Mouse (Mus musculus) hematopoietic stem cell, adult 5-6 weeks (primary cell): ENCODE data around the gene Orc4. TPM values are rescaled to one million over a fixed set of nuclear protein-coding genes. Genes with fewer than 3 reads are reported as not detected.

ENCODE experiments used
- total RNA-seq: library from RNA; stranded (forward); fragments of 172-1452, 232-1000 nt; gene quantifications from 2 replicates; pipeline ENCODE4 v1.2.3, GENCODE M21; 2017

The Orc4 gene
- total RNA-seq, 1 experiment from 2014 or later: 316 TPM

Other genes starting within 250 kb of the Orc4 start
- gene Acvr2a, start 136.2 kb downstream of the Orc4 start, total RNA-seq: 7.4 and 11.4 TPM in 2 replicates
- gene Mbd5, start 769 bp downstream of the Orc4 start, total RNA-seq: 37.1 and 46.0 TPM in 2 replicates